Mouse (Mus musculus): ENCODE results near the gene Tamm41. TPM values are rescaled to one million over a fixed set of nuclear protein-coding genes. Genes with fewer than 3 reads are reported as not detected.

Tamm41 gene
- polyA plus RNA-seq, 1 experiment from 2014 or later: 29.7 TPM

GRCm38 (mm10) chr6:114998374-114999031 lies 39.2 kb downstream of the Tamm41 start:
- ATAC-seq (replicated peaks; ENCODE audit: insufficient number of reproducible peaks, insufficient read depth, low FRiP score, low read depth): no peak
- Histone ChIP-seq H3K9ac (no peak overlapping the region), H3K4me2 (no peak overlapping the region), H3K27ac (no peak overlapping the region), H3K4me1 (replicated peaks) (no peaks in the 10 kb centered on the region), H3K4me3 (no peak overlapping the region), H3K9me3 (replicated peaks) (no peaks in the 10 kb centered on the region), H3K36me3 (no peaks in the 10 kb centered on the region), H3K27me3 (no peaks in the 10 kb centered on the region)
- WGBS: 59% methylated on average over 16 of the region's 16 CpGs

DNA sequence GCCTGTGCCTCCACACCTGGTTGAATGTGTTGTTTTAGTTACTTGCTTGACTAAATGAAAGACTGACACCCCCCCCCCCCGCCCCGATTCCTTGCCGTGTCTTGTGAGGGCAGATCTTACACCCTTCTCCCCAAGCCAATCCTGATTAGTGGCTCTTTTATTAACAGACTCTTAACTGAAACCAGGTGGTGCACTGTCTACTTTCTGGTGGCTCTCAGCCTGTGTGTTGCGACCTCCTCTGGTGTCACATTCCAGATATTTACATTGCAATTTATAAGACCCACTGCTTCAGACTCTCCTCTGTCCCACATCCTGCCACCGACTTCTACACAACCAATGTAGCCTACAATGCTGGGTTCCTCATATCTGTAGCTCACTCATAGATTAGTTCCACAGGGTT lies 40.2 kb downstream of the Tamm41 start:
- no peaks in the 10 kb centered on the region for H3K9me3 ChIP-seq (replicated peaks)
- no peaks in the 10 kb centered on the region for H3K4me1 ChIP-seq (replicated peaks)
- no peaks in the 10 kb centered on the region for H3K27me3 ChIP-seq
- H3K4me3 ChIP-seq: no peak overlapping the region
- H3K4me2 ChIP-seq: no peak overlapping the region
- 77% methylated on average over 5 of the region's 5 CpGs for WGBS
- no peak for ATAC-seq (replicated peaks; ENCODE audit: insufficient number of reproducible peaks, insufficient read depth, low FRiP score, low read depth)
- no peak overlapping the region for H3K9ac ChIP-seq
- H3K36me3 ChIP-seq: no peaks in the 10 kb centered on the region
- no peak overlapping the region for H3K27ac ChIP-seq

DNA sequence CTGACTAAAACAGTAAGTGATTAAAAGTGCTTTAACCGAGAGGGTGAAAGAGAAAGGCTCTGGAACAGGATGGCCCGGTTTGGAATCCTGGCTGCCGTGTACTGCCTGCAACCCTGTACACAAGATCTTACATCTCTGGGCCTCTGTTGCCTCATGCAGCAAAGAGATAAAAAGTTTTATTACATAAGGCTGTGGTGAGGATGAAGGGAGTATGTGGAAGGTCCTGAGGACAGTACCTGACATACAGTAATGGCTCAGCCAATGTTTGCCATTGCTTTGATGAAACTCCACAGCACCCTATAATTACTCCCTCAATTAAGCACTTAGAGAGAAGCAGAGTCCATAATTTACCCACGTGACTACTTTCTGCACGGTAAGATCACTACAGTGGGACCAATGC lies 40.8 kb downstream of the Tamm41 start:
- Histone ChIP-seq H3K27me3 (no peaks in the 10 kb centered on the region), H3K4me3 (no peak overlapping the region), H3K36me3 (no peaks in the 10 kb centered on the region), H3K4me1 (replicated peaks) (no peaks in the 10 kb centered on the region), H3K9me3 (replicated peaks) (no peaks in the 10 kb centered on the region), H3K27ac (no peak overlapping the region), H3K9ac (no peak overlapping the region), H3K4me2 (no peak overlapping the region)
- ATAC-seq (replicated peaks; ENCODE audit: insufficient number of reproducible peaks, insufficient read depth, low FRiP score, low read depth): no peak
- 74% methylated on average over 5 of the region's 5 CpGs for WGBS

GRCm38 (mm10) chr6:114994079-114994478 lies 43.6 kb downstream of the Tamm41 start:
- no peaks in the 10 kb centered on the region for H3K4me1 ChIP-seq (replicated peaks)
- H3K27ac ChIP-seq: no peak overlapping the region
- H3K36me3 ChIP-seq: no peaks in the 10 kb centered on the region
- H3K9ac ChIP-seq: no peak overlapping the region
- H3K4me3 ChIP-seq: no peak overlapping the region
- H3K27me3 ChIP-seq: no peaks in the 10 kb centered on the region
- H3K9me3 ChIP-seq (replicated peaks): no peaks in the 10 kb centered on the region
- WGBS: 81% methylated on average over 5 of the region's 5 CpGs
- ATAC-seq (replicated peaks; ENCODE audit: insufficient number of reproducible peaks, insufficient read depth, low FRiP score, low read depth): no peak
- no peak overlapping the region for H3K4me2 ChIP-seq

DNA sequence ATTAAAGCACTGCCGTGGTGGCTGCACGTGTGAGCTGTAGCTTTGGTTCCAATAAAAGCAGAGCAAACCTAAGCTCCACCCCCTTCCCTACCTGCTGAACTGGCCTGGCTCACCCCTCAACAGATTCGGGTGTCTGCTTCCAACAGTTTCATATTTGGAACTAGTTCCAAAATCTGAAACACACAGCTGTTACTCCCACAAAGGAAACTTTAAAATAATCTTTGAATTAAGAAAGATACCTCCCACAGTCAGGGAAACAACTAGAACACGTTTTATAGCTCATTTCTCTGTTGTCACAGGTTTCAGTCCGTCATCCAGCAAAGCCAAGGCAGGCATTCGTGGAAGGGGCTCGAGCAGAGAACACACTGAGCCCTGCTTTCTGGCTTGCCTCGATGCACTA lies 44.0 kb downstream of the Tamm41 start:
- H3K27me3 ChIP-seq: no peaks in the 10 kb centered on the region
- H3K36me3 ChIP-seq: no peaks in the 10 kb centered on the region
- H3K9ac ChIP-seq: no peak overlapping the region
- WGBS: 66% methylated on average over 8 of the region's 8 CpGs
- H3K4me1 ChIP-seq (replicated peaks): no peaks in the 10 kb centered on the region
- no peak for ATAC-seq (replicated peaks; ENCODE audit: insufficient number of reproducible peaks, insufficient read depth, low FRiP score, low read depth)
- H3K4me3 ChIP-seq: no peak overlapping the region
- no peak overlapping the region for H3K4me2 ChIP-seq
- no peak overlapping the region for H3K27ac ChIP-seq
- no peaks in the 10 kb centered on the region for H3K9me3 ChIP-seq (replicated peaks)

DNA sequence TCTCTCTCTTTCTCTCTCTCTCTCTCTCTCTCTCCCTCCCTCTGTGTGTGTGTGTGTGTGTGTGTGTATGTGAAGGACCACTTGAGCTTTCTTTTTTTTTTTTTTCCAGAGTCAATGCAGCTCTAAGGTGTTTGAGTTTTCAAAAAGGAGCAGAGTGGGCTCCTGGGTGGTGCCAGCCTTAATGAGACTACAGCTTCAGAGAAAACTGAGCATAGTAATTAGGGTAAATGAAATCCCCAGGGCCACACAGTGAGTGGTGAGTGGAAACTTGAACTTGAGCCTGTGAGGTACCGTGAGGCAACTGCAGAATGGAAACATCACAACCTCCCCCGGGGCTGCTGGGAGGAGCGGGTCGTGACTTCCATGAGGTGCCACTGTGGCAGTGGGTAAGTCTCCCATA lies 45.8 kb downstream of the Tamm41 start:
- H3K9me3 ChIP-seq (replicated peaks): no peaks in the 10 kb centered on the region
- no peaks in the 10 kb centered on the region for H3K27me3 ChIP-seq
- H3K36me3 ChIP-seq: no peaks in the 10 kb centered on the region
- H3K9ac ChIP-seq: no peak overlapping the region
- H3K27ac ChIP-seq: no peak overlapping the region
- 89% methylated on average over 4 of the region's 4 CpGs for WGBS
- H3K4me1 ChIP-seq (replicated peaks): no peaks in the 10 kb centered on the region
- no peak for ATAC-seq (replicated peaks; ENCODE audit: insufficient number of reproducible peaks, insufficient read depth, low FRiP score, low read depth)
- no peak overlapping the region for H3K4me2 ChIP-seq
- H3K4me3 ChIP-seq: no peak overlapping the region

DNA sequence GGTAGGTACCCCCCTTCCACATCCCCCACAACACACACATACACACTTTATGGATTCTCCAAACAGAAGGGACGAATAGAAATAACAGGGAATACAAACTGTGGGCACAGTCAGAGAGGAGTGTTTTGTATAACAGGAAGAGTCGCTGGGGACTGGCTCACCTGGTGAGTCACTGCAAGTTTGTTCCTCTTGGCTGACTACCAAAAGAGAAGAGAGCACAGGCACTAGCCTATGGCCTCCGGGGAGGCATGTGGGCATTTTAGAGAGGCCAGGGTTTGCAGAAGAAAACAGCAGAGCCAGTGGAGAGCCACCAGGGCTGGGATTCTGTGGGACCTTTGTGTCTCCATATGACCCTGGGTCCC lies 49.1 kb downstream of the Tamm41 start:
- no peak overlapping the region for H3K27ac ChIP-seq
- no peak overlapping the region for H3K4me2 ChIP-seq
- H3K27me3 ChIP-seq: no peaks in the 10 kb centered on the region
- no peaks in the 10 kb centered on the region for H3K4me1 ChIP-seq (replicated peaks)
- no peaks in the 10 kb centered on the region for H3K36me3 ChIP-seq
- WGBS: 64% methylated on average over 3 of the region's 3 CpGs
- H3K9me3 ChIP-seq (replicated peaks): no peaks in the 10 kb centered on the region
- no peak overlapping the region for H3K9ac ChIP-seq
- H3K4me3 ChIP-seq: no peak overlapping the region
- ATAC-seq (replicated peaks; ENCODE audit: insufficient number of reproducible peaks, insufficient read depth, low FRiP score, low read depth): no peak

GRCm38 (mm10) chr6:114987966-114988618 lies 49.6 kb downstream of the Tamm41 start:
- Histone ChIP-seq H3K36me3 (no peaks in the 10 kb centered on the region), H3K4me2 (no peak overlapping the region), H3K4me1 (replicated peaks) (no peaks in the 10 kb centered on the region), H3K9me3 (replicated peaks) (no peaks in the 10 kb centered on the region), H3K9ac (no peak overlapping the region), H3K27me3 (no peaks in the 10 kb centered on the region), H3K27ac (no peak overlapping the region), H3K4me3 (no peak overlapping the region)
- WGBS: 68% methylated on average over 7 of the region's 7 CpGs
- ATAC-seq (replicated peaks; ENCODE audit: insufficient number of reproducible peaks, insufficient read depth, low FRiP score, low read depth): no peak

DNA sequence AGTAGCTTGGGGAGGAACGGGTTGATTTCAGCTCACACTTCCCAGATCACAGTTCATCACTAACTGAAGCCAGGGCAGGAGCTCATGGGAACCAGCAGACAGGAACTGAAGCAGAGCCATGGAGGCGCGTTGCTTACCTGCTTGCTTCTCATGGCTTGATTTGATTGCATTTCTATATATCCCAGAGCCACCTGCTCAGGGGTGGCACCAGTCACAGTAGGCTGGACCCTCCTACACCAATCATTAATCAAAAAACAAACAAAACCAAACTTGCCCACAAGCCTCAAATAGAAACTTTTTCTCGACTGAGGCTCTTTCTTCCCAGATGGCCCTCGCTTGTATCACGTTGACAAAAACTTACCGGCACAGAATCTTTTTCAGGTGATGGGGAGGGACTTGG lies 55.0 kb downstream of the Tamm41 start:
- 65% methylated on average over 7 of the region's 7 CpGs for WGBS
- no peaks in the 10 kb centered on the region for H3K36me3 ChIP-seq
- no peak overlapping the region for H3K4me2 ChIP-seq
- H3K27me3 ChIP-seq: no peaks in the 10 kb centered on the region
- H3K4me3 ChIP-seq: no peak overlapping the region
- no peaks in the 10 kb centered on the region for H3K9me3 ChIP-seq (replicated peaks)
- no peak overlapping the region for H3K9ac ChIP-seq
- ATAC-seq (replicated peaks; ENCODE audit: insufficient number of reproducible peaks, insufficient read depth, low FRiP score, low read depth): no peak
- H3K4me1 ChIP-seq (replicated peaks): no peaks in the 10 kb centered on the region
- H3K27ac ChIP-seq: no peak overlapping the region

DNA sequence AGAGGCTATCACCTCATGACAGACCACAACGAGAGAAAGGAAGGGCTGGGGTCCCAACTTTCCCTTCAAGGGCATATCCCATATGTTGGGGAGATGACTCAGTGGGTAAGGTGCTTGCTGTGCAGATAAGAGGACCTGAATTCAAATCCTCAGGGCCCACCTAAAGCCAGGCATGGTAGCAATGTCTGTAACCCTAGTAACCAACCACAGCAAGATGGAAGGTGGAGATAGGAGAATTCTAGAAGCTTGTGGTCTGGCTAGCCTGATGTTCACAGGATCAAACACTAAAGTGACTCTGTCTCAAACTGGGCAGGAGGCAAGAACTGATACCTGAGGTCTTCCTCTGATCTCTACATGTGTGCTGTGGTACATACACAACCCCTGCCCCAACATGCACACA lies 58.0 kb downstream of the Tamm41 start:
- H3K4me1 ChIP-seq (replicated peaks): no peaks in the 10 kb centered on the region
- no peak overlapping the region for H3K27ac ChIP-seq
- no peak overlapping the region for H3K4me3 ChIP-seq
- H3K27me3 ChIP-seq: no peaks in the 10 kb centered on the region
- no peak overlapping the region for H3K4me2 ChIP-seq
- WGBS: 52% methylated on average over 1 of the region's 1 CpGs
- H3K9me3 ChIP-seq (replicated peaks): no peaks in the 10 kb centered on the region
- H3K36me3 ChIP-seq: no peaks in the 10 kb centered on the region
- H3K9ac ChIP-seq: no peak overlapping the region
- no peak for ATAC-seq (replicated peaks; ENCODE audit: insufficient number of reproducible peaks, insufficient read depth, low FRiP score, low read depth)

- ATAC-seq (replicated peaks; ENCODE audit: insufficient number of reproducible peaks, insufficient read depth, low FRiP score, low read depth): no peak
- Histone ChIP-seq H3K9ac (no peak overlapping the region), H3K27ac (no peak overlapping the region), H3K4me1 (replicated peaks) (no peaks in the 10 kb centered on the region), H3K9me3 (replicated peaks) (no peaks in the 10 kb centered on the region), H3K27me3 (no peaks in the 10 kb centered on the region), H3K4me2 (no peak overlapping the region), H3K4me3 (no peak overlapping the region), H3K36me3 (no peaks in the 10 kb centered on the region)
- WGBS: 67% methylated on average over 7 of the region's 7 CpGs
Observed at GRCm38 (mm10) chr6:114976915-114977419, 60.7 kb downstream of the Tamm41 start.

- 91% methylated on average over 1 of the region's 1 CpGs for WGBS
- Histone ChIP-seq H3K27ac (no peak overlapping the region), H3K4me1 (replicated peaks) (peaks cover 8% of the 10 kb centered on the region), H3K4me3 (no peak overlapping the region), H3K9me3 (replicated peaks) (no peaks in the 10 kb centered on the region), H3K9ac (no peak overlapping the region), H3K27me3 (no peaks in the 10 kb centered on the region), H3K4me2 (no peak overlapping the region), H3K36me3 (no peaks in the 10 kb centered on the region)
- no peak for ATAC-seq (replicated peaks; ENCODE audit: insufficient number of reproducible peaks, insufficient read depth, low FRiP score, low read depth)
Observed at GRCm38 (mm10) chr6:114974331-114974730, 63.3 kb downstream of the Tamm41 start.
